Mouse (Mus musculus): ENCODE results near the gene Noxa1.

DNA sequence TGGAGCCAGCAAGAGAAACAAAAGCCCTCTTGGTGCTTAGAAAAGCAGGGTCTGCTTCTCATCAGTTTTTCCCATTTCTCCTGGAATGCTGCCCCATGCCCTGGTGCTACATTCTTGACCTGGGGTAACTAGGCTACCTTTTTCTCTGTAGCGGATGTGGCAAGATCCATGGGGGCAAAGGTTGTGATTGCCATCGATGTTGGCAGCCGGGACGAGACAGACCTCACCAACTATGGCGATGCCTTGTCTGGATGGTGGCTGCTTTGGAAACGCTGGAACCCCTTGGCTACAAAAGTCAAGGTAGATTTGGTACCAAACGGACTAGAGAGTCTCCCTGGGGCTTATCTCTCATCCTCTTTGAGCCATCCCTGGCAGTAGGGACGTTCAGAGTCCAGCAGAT is 43.5 kb downstream of the Noxa1 start:
- no peak for TF ChIP-seq CTCF (IDR thresholded peaks at IDR 0.05; ENCODE audit: low read depth)
- no peak for TF ChIP-seq EP300 (optimal IDR thresholded peaks at IDR 0.05)

All from stomach, postnatal 0 days (tissue).